Mouse (Mus musculus) lung, postnatal 0 days (tissue): Measurements from ENCODE around the gene Syce2.

ENCODE experiments used
- CTCF ChIP-seq: IDR thresholded peaks from 2 replicates; pipeline ENCODE4 v1.5.1; 2016; ENCODE audit warnings: antibody characterized with exemption, mild to moderate bottlenecking
- EP300 ChIP-seq: IDR thresholded peaks from 2 replicates; pipeline ENCODE4 v1.6.1; 2016; ENCODE audit warnings: antibody characterized with exemption, mild to moderate bottlenecking, control low read depth

GRCm38 (mm10) chr8:84902367-84902919, 30.5 kb downstream of the Syce2 start:
- TF ChIP-seq EP300, result no peak
- no peak for TF ChIP-seq CTCF
